Mouse (Mus musculus): ENCODE measurements around the gene Gm7030.
"Not testable (repeated sequence)": the region's sequence is repeated elsewhere in the genome, so short reads cannot be mapped to it uniquely, and the experiment has no call there.

Gene Gm7030

DNA sequence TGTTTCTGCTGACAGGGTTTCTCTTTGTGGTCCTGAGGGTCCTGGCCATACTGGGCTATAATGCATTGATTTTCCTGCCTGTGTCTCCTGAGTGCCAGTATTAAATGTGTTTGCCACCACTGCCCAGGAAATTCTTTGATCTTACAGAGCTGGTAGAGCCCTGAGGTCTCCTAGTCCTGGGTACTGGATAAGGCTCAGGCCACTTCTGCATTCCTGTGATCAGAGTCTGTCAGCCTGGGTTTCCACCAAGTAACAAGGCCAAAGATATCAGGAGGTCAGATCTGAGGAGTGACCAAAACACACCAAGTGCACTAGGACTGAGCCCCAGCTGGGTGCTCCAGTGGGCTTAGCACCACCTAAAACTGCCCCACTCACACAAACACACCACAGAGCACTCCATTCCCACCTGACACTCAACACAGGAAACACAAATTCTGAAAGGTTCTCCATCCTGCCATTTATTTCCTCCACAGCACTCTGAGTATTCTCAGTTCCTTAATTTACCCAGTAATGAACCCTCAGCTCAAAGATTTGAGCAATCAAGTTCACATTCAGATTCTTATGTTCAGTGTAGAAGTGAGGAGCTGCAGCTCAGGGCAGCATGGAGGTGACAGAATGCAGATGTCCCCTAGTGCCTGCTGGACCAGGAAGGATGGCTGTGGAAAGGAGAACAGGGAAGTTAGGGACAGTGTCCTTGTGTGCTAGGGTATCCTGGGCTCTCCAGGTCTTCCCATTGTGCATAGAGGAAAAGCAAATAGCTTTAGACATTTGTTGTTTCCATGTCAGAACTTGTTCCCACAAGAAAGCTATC is 6.4 kb upstream of the Gm7030 start:
- ATAC-seq (ENCODE audit: low TSS enrichment), result not testable (repeated sequence)

DNA sequence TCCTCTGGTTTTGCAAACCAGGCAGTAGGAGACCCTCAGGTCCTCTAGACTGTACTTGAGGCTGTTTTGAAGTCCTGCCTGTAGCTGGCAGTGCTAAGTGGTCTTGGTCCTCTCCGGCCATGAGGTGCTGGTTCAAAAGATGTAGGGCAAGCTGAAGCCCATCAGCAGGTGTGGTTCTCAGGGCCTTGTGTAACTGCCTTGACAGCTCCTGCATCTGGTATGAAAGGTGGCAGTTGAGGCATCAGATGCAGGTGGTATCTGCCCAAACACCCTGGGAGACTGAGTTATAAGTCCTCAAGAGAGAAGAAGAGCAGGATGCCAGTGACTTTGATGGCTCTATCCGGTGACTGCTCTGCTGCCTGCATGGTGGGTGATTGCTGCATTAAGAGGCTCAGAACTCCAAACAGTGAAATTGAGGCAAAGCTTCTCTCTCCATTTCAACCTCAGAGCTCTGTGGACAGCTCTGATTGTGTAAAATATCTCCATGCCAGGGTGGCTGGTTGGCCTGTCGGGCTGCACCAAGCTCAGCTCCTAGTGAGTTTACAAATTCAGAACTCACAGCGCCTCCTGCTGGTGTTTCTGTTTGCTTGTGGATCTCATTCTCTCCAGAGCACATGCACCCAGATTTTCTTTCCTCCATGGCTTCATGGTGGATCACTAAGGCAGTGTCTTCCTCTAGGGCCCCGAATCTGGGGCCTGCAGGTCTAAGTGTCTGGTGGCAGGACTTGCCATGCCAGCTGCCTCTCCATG is 2.5 kb upstream of the Gm7030 start:
- ATAC-seq (ENCODE audit: low TSS enrichment), result no peak

DNA sequence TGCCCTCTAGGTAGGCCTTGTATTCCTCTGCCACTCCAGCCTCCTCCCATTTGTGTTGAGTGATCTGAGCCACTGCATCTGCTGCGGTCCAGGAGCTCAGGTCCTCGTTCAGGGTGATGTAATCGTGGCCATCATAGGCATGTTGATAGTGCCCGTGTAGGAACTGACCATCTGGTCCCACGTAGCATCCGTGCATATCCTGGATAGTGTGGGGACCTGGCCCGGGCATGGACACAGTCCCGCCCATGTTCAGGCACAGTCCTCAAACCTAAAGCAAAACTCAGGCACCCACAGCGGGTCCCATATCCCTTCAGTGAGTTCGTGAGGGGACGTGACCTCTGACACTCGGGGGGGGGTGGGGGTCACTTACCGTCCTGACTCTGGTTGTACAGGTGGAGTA is 700 bp downstream of the Gm7030 start:
- not testable (repeated sequence) for ATAC-seq (ENCODE audit: low TSS enrichment)

DNA sequence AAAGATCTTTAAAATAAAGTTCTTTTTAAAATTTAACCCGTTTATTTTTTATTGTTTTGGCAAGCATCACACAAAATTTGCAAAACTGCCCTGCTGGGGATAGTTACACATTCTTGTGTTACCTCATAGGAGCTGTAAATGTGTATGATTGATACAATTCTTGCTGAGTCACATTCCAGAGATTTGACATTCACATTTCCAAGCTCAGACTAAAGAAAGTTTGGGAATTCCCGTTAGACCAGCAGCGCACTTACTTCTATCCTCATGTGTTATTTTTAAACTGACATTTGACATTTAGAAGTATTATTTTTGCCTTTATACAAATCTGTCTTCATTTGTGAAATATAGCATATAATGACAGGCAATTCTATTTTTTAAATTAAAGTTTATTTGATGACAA is 5.1 kb downstream of the Gm7030 start:
- not testable (repeated sequence) for ATAC-seq (ENCODE audit: low TSS enrichment)

DNA sequence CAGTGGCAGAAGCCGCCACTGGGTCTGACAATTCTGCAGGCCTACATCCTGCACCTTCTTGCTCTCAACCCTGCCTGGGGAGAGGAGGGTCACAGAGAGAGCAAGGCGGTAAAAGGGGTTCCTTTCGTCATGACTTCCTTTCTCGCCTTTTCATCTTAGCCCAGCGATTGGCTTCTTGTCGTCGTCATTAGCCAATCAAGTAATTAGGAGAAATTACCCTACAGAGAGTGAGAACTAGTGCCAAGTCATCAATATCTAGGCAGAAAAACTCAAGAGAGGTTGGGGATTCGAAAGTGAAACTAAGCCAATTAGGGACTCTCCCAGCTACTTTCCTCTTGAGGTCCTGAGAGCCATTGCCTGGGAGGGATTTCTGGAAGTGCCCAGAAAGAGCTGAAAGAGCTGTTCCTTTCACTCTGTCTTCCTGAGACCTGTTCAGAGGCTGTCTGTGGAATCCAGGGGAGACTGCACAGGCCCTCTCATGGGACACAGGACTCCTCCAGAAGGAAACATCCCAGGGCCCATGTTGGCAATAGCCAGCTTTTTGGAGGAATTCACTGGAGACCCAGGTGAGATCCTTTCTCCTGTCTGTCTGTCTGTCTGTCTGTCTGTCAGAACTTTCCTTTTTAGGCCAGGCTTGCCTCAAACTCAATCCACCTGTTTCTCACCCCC is 7.7 kb downstream of the Gm7030 start, which contains the start of gene Gm19684:
Gm19684 (plus strand) TSS at position 327 of the 669 bp plus-strand sequence.
- ATAC-seq (ENCODE audit: low TSS enrichment), result peak; percentile 72

DNA sequence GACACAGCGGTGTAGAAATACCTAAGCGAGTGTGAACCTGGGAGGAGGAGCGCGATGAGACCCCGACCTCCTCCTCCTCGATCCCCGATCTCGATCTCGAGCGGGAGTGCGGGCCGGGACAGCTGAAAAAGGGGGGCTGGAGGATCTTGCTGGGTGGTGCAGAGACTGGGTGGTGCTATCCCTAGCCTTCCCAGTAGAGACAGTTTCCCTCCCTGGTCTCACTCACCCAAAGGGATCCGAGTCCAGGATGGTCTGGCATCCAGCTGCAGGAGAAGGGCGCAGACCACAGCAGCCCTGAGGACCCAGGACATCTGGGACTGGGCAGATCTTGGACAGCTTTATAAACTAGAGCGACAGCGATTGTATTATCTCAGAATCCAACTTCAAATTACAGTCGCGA is 8.4 kb downstream of the Gm7030 start:
- ATAC-seq (ENCODE audit: low TSS enrichment), result peak; percentile 34; the same call in 1 of the 2 replicates

DNA sequence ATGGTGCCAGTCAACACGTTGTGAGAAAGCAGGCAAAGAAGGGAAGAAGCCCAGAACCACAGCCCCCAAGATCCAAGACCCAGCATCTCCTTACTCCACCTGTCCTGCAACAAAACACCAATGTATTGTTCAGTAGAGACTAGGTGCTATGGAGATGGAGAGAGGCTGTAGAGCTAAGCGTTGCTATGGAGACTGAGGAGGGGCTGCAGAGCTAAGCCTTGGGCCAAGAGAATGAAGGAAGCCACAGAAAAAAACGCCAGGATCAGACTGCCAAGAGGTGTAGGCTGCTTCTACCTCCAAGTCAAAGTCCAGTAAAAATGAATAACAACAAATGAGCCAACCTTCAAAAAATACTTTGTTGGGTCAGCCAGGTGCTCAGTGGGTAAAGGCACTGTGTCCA is 12.7 kb downstream of the Gm7030 start:
- ATAC-seq (ENCODE audit: low TSS enrichment), result not testable (repeated sequence)

DNA sequence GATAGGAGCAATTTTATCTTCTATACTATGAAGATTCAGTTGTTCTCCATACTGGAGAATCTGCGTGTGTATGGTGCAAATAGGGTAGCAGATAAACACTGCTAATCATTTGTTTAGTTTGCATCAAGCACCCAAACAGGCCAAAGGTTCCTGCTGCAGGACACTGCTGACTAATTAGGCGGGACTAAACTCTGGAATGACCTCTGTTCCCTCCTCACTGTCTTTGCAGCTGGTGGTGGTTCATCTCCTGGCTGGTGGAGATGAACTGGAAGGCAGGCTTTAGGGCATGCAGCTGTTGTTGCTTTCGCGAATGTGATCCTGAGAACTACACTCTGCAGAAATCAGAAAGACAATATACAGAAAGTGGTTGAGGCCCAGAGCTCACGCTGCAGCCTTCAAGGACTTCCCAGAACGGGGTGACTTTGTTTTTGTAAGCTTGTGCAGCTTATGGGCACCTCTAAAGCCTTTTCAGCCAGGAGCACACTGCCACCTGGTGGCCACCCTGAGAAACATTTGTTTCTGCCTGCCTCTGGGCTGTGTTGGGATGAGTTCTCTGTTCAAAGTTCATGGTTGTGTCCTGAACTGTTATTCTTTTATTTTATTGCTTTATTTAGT is 15.1 kb downstream of the Gm7030 start:
- peak; percentile 60; the same call in 1 of the 2 replicates for ATAC-seq (ENCODE audit: low TSS enrichment)

DNA sequence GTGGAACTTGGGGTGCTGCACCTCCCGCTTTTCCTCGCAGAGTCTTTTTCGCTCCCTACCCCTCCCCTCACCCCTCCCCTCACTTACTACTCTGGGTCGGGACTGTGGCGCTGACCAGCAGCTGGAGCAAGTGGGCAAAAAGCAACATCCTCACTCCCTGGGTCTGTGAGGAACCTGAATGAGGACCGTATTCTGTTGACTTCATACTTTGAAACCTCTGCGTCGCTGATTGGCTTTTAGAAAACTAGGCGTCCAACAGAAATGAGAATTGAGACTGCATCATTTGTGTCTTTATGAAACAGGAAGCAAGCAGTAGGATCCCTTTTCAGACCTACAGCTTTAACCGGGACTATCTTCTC is 17.7 kb downstream of the Gm7030 start:
- ATAC-seq (ENCODE audit: low TSS enrichment), result peak; percentile 92

DNA sequence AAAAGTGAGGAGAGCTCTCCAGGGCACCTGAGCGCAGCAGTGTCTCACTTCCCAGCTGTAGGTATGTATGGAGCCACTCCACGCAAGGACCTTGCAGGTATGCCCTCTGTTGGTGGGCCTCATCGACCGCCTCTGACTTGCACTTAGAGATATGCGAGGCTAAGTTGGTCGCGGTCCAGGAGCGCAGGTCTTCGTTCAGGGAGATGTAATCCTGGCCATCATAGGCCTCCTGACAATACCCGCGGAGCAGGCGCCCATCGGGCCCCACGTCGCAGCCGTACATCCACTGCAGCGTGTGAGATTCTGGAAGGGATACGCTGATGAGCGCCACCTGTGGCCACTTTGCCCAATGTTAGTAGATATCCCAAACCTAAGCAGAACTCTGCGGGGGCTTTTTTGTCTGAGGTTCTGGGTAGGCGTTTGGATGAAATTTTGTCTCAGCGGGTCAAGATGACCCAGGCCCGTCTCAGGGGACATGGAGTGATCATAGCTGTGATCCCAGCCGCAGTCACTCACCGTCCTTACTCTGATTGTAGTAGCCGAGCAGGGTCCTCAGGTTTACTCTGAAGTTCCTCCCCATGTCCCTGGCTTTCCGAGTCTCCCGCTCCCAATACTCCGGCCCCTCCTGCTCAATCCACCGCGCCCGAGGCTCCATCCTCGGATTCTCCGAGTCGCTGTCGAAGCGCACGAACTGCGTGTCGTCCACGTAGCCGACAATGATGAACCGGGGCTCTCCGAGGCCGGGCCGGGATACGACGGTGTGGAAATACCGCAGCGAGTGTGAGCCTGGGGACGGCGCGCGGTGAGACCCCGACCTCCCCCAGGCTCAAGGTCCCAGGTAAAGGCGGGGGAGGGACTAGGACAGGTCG is 18.4 kb downstream of the Gm7030 start:
- ATAC-seq (ENCODE audit: low TSS enrichment), result peak; percentile 84

DNA sequence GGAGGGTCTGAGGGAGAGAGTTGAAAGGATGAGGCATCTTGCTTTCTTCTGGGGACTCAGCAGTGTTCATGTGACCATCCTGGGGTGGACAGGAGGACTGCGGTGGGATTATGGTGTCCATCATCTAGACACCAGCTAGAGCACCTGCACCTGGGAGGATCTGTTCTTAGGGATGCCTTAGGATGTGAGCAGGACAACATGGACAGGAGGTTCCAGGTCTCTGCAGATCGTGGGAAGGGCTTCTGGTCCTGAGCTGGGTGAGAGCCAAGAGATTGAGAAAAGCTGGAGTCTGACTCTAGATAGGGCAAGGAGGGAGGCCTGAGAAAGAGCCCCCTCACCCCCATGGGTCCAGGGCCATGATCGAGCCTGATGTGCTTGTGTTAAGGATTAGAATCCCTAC is 19.1 kb downstream of the Gm7030 start:
- ATAC-seq (ENCODE audit: low TSS enrichment), result not testable (repeated sequence)

DNA sequence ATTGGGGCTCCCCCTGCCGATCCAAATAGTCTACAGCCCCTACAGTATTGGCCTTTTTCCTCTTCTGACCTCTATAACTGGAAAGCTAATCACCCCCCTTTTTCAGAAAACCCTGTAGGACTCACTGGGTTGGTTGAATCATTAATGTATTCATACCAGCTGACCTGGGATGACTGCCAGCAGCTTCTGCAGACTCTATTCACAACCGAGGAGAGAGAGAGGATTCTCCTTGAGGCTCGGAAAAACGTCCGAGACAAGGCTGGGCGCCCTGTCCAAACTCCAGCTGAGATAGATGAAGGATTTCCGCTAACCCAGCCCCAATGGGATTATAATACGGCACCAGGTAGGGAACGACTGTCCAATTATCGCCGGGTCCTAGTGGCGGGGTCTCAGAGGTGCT is 27.1 kb downstream of the Gm7030 start:
- not testable (repeated sequence) for ATAC-seq (ENCODE audit: low TSS enrichment)

DNA sequence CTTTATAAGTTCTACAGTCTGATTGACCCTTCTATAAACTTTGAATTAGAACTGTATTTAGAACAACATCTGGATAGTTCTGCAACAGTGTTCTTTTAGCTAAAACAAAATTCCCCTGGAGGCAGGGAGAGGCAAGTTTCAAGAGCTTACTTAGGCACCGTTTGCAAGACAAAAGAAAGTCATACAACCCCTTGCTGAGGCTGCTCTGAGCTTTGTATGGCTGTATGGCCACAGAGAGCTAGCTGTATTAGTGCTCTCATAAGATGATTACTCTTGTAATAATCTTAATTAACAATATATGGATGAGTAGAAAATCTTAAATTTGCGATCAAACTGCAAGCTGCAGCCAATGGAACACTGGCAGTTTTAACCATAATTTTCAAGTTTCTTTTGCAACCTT is 29.6 kb downstream of the Gm7030 start:
- not testable (repeated sequence) for ATAC-seq (ENCODE audit: low TSS enrichment)

DNA sequence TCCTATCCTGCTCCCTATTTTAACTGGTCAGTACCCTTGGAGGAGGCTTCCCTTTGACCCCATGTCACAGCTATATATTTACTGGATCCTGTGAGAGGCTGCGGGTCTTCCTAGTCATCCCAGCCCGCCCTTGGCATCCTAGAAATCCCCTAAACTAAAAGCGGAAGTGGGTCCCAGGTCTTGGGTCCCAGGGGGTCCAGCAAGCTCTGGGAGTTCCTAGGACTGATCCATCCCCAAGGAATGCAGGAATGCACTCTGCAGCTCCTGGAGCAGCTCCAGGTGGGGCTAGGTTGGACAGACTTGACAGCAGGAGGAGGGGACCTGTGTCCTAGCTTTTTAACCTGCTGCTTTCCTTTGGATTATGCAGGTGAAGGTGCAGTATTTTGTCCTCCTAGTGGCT is 35.3 kb downstream of the Gm7030 start:
- no peak for ATAC-seq (ENCODE audit: low TSS enrichment)

DNA sequence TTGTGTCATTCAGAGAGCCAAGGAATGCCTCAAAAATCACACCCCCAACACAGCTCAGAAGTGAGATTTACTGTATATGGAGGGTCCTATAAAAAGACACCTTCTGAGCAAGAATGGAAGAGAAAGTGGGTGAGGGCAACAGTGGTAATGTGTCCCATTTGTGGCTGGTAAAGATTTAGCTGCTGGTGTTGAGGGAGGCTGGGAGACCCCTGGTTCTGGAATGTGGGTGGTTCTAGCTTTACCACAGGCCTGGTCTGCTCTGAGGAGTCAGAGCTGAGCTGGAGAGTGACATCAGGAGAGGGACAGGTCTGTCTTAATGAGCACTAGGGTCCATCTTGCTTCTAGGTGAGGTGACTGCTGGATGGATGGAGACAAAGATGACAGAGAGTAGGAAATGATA is 36.7 kb downstream of the Gm7030 start:
- ATAC-seq (ENCODE audit: low TSS enrichment), result peak; percentile 55; the same call in 1 of the 2 replicates

DNA sequence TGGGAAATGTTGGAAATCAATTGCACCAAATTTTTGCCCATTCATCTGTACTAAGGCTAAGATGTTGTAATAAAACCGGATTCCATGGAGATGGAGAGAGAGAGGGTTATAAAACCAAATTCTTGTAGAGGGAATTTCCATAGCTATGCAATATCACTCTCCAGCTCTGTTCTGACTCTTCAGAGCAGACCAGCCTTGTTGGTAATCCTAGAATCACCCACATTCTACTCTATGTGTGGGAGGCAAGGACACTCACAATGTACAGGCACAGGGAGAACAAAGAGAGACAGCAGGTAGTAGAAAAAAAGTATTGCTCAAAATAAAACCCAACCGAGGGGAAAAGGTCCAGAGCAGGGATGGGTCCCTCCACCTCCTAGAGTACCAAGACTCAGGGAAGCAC is 37.3 kb downstream of the Gm7030 start:
- ATAC-seq (ENCODE audit: low TSS enrichment), result peak; percentile 92

DNA sequence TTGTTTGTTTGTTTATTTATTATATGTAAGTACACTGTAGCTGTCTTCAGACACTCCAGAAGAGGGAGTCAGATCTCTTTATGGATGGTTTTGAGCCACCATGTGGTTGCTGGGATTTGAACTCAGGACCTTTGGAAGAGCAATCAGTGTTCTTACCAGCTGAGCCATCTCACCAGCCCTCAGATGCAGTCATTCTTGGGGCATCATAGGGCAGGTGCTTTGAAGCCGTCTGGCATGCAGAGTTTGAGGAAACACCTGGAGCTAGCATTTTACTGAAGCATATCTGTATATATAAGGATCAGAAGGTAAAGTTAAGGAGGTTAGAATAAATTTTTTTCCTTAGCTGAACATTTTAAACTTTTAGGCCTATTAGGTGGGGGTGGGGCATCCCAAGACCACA is 43.2 kb downstream of the Gm7030 start:
- not testable (repeated sequence) for ATAC-seq (ENCODE audit: low TSS enrichment)

DNA sequence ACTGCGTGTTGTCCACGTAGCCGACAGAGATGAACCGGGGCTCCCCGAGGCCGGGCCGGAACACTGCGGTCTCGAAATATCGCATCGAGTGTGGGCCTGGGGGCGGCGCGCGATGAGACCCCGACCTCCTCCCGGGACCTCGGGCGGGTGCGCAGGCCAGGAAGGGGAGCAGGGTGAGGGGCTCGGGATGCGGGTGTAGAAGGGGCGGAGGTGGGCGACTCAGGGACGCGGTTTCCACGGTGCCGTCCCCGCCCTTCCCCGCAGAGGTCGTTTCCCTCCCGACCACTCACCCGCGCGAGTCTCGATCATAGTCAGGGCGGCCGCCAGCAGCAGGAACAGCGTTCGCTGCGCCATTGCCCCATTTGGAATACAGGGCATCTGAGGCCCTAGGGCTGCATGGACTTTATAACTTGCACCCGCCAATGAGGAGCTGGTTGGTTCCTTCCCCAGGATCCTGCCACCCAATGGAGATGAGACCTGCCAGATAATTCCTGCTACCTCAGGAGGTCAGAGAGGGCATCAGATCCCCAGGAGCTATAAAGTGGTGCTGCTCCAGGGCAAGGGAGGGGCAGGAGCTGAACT is 45.3 kb downstream of the Gm7030 start:
- peak; percentile 33; the same call in 1 of the 2 replicates for ATAC-seq (ENCODE audit: low TSS enrichment)

DNA sequence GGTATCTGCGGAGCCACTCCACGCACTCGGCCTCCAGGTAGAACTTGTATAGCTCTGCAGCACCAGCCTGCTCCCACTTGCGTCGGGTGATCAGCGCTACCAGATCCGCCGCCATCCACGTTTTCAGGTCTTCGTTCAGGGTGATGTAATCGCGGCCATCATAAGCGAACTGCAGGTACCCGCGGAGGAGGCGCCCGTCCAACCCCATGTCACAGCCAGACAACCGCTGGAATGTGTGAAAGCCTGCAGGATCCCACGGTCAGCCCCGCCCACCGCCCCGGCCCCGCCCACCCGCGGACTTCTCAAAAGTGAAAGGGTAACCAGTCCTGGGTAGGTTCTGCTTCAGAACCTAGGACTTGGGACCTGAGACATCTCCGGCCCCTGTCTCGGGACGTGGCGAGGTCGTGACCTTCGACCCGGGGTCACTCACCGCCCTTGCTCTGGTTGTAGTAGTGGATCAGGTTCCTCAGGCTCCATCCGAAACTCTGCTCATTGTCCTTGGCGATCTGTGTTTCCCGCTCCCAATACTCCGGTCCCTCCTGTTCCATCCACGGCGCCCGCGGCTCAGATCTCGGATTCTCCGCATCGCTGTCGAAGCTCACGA is 45.9 kb downstream of the Gm7030 start:
- ATAC-seq (ENCODE audit: low TSS enrichment), result peak; percentile 39; the same call in 1 of the 2 replicates
